Mouse (Mus musculus) limb, embryonic 10.5 days (tissue): ENCODE measurements around the gene Wdr90. TPM values are rescaled to one million over a fixed set of nuclear protein-coding genes. Genes with fewer than 3 reads are reported as not detected.

Source experiments
- DNase-seq: peaks from one replicate; pipeline ENCODE4 v3.0.0-alpha.2; 2017; ENCODE audit warnings: low spot score
- H3K27ac ChIP-seq: fragments of 300-500 bp; sonication (generic); 2 replicates; pipeline ENCODE4 v1.5.1; 2016; ENCODE audit warnings: mild to moderate bottlenecking
- H3K27me3 ChIP-seq: fragments of 300-500 bp; sonication (generic); 2 replicates; pipeline ENCODE4 v1.6.1; 2016; ENCODE audit warnings: low read depth, mild to moderate bottlenecking; ENCODE audit not compliant: poor library complexity, severe bottlenecking
- H3K36me3 ChIP-seq: fragments of 300-500 bp; sonication (generic); 2 replicates; pipeline ENCODE4 v1.6.1; 2016; ENCODE audit warnings: mild to moderate bottlenecking, moderate library complexity
- H3K4me1 ChIP-seq: fragments of 300-500 bp; sonication (generic); 2 replicates; pipeline ENCODE4 v1.6.1; 2016
- H3K4me3 ChIP-seq: fragments of 300-500 bp; sonication (generic); 2 replicates; pipeline ENCODE4 v1.5.1; 2016; ENCODE audit warnings: mild to moderate bottlenecking, moderate library complexity
- H3K9me3 ChIP-seq: fragments of 300-500 bp; sonication (generic); replicated peaks from 2 replicates; pipeline ENCODE4 v1.6.1; 2016; ENCODE audit warnings: mild to moderate bottlenecking
- WGBS: fragments of 180-500 bp; shearing (Covaris S2); methylation state at CpG from one replicate; pipeline ENCODE4 v1.1.7; 2016; 5-methylcytosine and 5-hydroxymethylcytosine counted together
- polyA plus RNA-seq: library from polyadenylated mRNA; unstranded; fragments of >200 nt; fragmentation: Nextera tagmentation; extraction: Ambion mirVana; gene quantifications from 2 replicates; pipeline ENCODE4 v1.2.1, GENCODE M21; 2016

The Wdr90 gene
- polyA plus RNA-seq, 1 experiment from 2014 or later: 46.2 TPM

- WGBS: 87% methylated on average over 14 of the region's 14 CpGs
- DNase-seq: no peak
- Histone ChIP-seq H3K9me3 (no peaks in the 10 kb centered on the region), H3K27me3 (no peaks in the 10 kb centered on the region), H3K4me1 (peaks cover 88% of the 10 kb centered on the region), H3K36me3 (peaks cover 69% of the 10 kb centered on the region), H3K27ac (no peak overlapping the region), H3K4me3 (peak overlapping the region; percentile 77)
Observed at GRCm38 (mm10) chr17:25830806-25831431, 30.4 kb downstream of the Wdr90 start.

GRCm38 (mm10) chr17:25830200-25830753, 31.0 kb downstream of the Wdr90 start:
- Histone ChIP-seq H3K4me3 (peak overlapping the region; percentile 77), H3K9me3 (no peaks in the 10 kb centered on the region), H3K27me3 (no peaks in the 10 kb centered on the region), H3K36me3 (peaks cover 69% of the 10 kb centered on the region), H3K4me1 (peaks cover 88% of the 10 kb centered on the region), H3K27ac (no peak overlapping the region)
- WGBS: 90% methylated on average over 4 of the region's 4 CpGs
- DNase-seq: no peak

GRCm38 (mm10) chr17:25829558-25830017, 31.7 kb downstream of the Wdr90 start:
- H3K27me3 ChIP-seq: no peaks in the 10 kb centered on the region
- 43% methylated on average over 8 of the region's 8 CpGs for WGBS
- peak overlapping the region; percentile 77 for H3K4me3 ChIP-seq
- H3K27ac ChIP-seq: peak overlapping the region; percentile 93
- peaks cover 88% of the 10 kb centered on the region for H3K4me1 ChIP-seq
- no peak for DNase-seq
- H3K9me3 ChIP-seq: no peaks in the 10 kb centered on the region
- peaks cover 63% of the 10 kb centered on the region for H3K36me3 ChIP-seq

- Histone ChIP-seq H3K4me1 (peaks cover 88% of the 10 kb centered on the region), H3K27ac (peak within 1 kb of the TSS; percentile 93), H3K27me3 (no peaks in the 10 kb centered on the region), H3K36me3 (peaks cover 60% of the 10 kb centered on the region), H3K9me3 (no peaks in the 10 kb centered on the region), H3K4me3 (peak within 1 kb of the TSS; percentile 77)
- peak; percentile 90 for DNase-seq
- WGBS: 2% methylated on average over 32 of the region's 32 CpGs
Observed at GRCm38 (mm10) chr17:25828712-25829557, 32.4 kb downstream of the Wdr90 start, which contains the start of gene Jmjd8. Gene Jmjd8 (plus strand): TSS chr17:25828867.

GRCm38 (mm10) chr17:25828223-25828594, 33.1 kb downstream of the Wdr90 start:
- peaks cover 86% of the 10 kb centered on the region for H3K4me1 ChIP-seq
- H3K36me3 ChIP-seq: peaks cover 60% of the 10 kb centered on the region
- peak overlapping the region; percentile 93 for H3K27ac ChIP-seq
- H3K9me3 ChIP-seq: no peaks in the 10 kb centered on the region
- no peaks in the 10 kb centered on the region for H3K27me3 ChIP-seq
- WGBS: 82% methylated on average over 8 of the region's 8 CpGs
- no peak for DNase-seq
- H3K4me3 ChIP-seq: peak overlapping the region; percentile 77

GRCm38 (mm10) chr17:25827546-25828222, 33.6 kb downstream of the Wdr90 start:
- DNase-seq: no peak
- H3K36me3 ChIP-seq: peaks cover 60% of the 10 kb centered on the region
- peak overlapping the region; percentile 77 for H3K4me3 ChIP-seq
- H3K9me3 ChIP-seq: no peaks in the 10 kb centered on the region
- H3K27me3 ChIP-seq: 0 out of 2 replicates have a peak, but pooled peaks cover under 1% of the 10 kb centered on the region
- 0 out of 2 replicates have a peak overlapping the region, but pooled peaks have one; percentile 93 for H3K27ac ChIP-seq
- 94% methylated on average over 22 of the region's 22 CpGs for WGBS
- H3K4me1 ChIP-seq: peaks cover 88% of the 10 kb centered on the region

- Histone ChIP-seq H3K4me3 (peak overlapping the region; percentile 9; the same call in 1 of the 2 replicates), H3K36me3 (peaks cover 59% of the 10 kb centered on the region), H3K4me1 (peaks cover 84% of the 10 kb centered on the region)
Observed at GRCm38 (mm10) chr17:25827011-25827410, 34.3 kb downstream of the Wdr90 start.

GRCm38 (mm10) chr17:25825984-25826570, 35.2 kb downstream of the Wdr90 start:
- DNase-seq: no peak
- H3K4me1 ChIP-seq: peaks cover 75% of the 10 kb centered on the region
- H3K9me3 ChIP-seq: no peaks in the 10 kb centered on the region
- no peak overlapping the region for H3K27ac ChIP-seq
- peaks cover 49% of the 10 kb centered on the region for H3K36me3 ChIP-seq
- WGBS: 96% methylated on average over 27 of the region's 27 CpGs
- H3K4me3 ChIP-seq: no peak overlapping the region; the same call in 1 of the 2 replicates
- peaks cover 15% of the 10 kb centered on the region for H3K27me3 ChIP-seq

More at GRCm38 (mm10) chr17:25827011-25827410, 34.3 kb downstream of the Wdr90 start:
- WGBS: 95% methylated on average over 13 of the region's 13 CpGs
- Histone ChIP-seq H3K27ac (no peak overlapping the region), H3K9me3 (no peaks in the 10 kb centered on the region), H3K27me3 (peaks cover 6% of the 10 kb centered on the region; the same call in 1 of the 2 replicates)
- no peak for DNase-seq

- Histone ChIP-seq H3K27me3 (peaks cover 23% of the 10 kb centered on the region), H3K4me1 (peaks cover 67% of the 10 kb centered on the region), H3K36me3 (peaks cover 42% of the 10 kb centered on the region), H3K27ac (no peak overlapping the region), H3K4me3 (peak overlapping the region; percentile 74), H3K9me3 (no peaks in the 10 kb centered on the region)
- DNase-seq: no peak
- 91% methylated on average over 6 of the region's 6 CpGs for WGBS
Observed at GRCm38 (mm10) chr17:25825311-25825710, 36.0 kb downstream of the Wdr90 start.

GRCm38 (mm10) chr17:25824362-25825142, 36.7 kb downstream of the Wdr90 start:
- H3K4me1 ChIP-seq: peaks cover 65% of the 10 kb centered on the region
- WGBS: 74% methylated on average over 17 of the region's 17 CpGs

GRCm38 (mm10) chr17:25823452-25823851, 37.8 kb downstream of the Wdr90 start, which contains the start of gene Wdr24:
Gene Wdr24 (plus strand): TSS chr17:25823627.
- under 1% methylated on average over 18 of the region's 18 CpGs for WGBS
- Histone ChIP-seq H3K36me3 (peaks cover 31% of the 10 kb centered on the region), H3K4me1 (peaks cover 60% of the 10 kb centered on the region), H3K9me3 (no peaks in the 10 kb centered on the region), H3K27ac (peak within 1 kb of the TSS; percentile 83), H3K27me3 (peaks cover 42% of the 10 kb centered on the region), H3K4me3 (peak within 1 kb of the TSS; percentile 74)
- peak; percentile 79 for DNase-seq

More at GRCm38 (mm10) chr17:25824362-25825142, 36.7 kb downstream of the Wdr90 start:
- Histone ChIP-seq H3K27ac (no peak overlapping the region), H3K36me3 (peaks cover 34% of the 10 kb centered on the region), H3K9me3 (no peaks in the 10 kb centered on the region), H3K4me3 (peak overlapping the region; percentile 74), H3K27me3 (peaks cover 31% of the 10 kb centered on the region)
- no peak for DNase-seq
